In the genomic region with DNA sequence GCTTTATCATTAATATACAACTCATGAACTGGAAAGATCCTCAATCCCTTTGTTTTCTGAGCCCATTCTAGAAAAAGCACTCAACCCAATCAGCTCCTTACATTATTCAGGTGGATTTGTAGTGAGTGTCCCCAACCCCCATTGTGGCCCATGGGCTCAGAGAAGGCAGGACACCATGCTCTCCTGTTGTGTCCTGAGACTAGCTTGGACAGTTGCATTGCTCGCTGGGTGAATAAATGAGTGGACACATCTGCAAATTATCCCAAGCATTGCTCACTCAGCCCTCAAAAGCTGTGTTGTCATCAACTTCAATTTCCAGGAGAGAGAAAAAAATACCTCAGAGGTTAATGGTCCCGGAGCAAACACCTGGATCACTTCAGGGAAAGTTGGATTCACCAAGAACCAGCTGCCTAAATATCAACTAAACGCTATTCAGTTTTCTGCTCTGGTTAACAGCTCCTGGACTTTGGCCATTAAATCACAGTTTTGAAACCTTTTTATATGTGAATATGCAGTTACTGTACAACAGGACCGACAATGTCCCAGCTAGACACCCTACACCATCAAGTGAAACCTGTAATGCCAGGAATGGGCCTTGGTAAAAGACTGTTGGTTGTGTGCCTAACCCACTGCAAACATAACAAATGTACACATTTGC, we compare ENCODE assay signal across 25 mouse cellular contexts.
DNase-seq lines count a peak whose midpoint lies in the region; ATAC-seq and TF ChIP-seq lines count a peak whose summit lies in the region.
"Had no signal": no experiment of that assay in that cellular context is flagged by ENCODE, and none has a peak within 500 bp of the region (broad histone marks: within the 10 kb centered on the region; RNA-seq: fewer than 3 reads in every experiment).

No protein-coding gene starts in this region.

- H3K9ac ChIP-seq in stomach, embryonic 14.5 days (replicated peaks; ENCODE audit: low read depth, low read length): no peak overlapping the region
- H3K9ac ChIP-seq in stomach, postnatal 0 days (ENCODE audit: low read length): no peak overlapping the region
- H3K9ac ChIP-seq in kidney, embryonic 14.5 days (ENCODE audit: low read depth, low read length): no peak overlapping the region
- H3K9ac ChIP-seq: embryonic facial prominence, embryonic 15.5 days; forebrain, embryonic 12.5 days; forebrain, postnatal 0 days; liver, embryonic 12.5 days; liver, postnatal 0 days; midbrain, embryonic 13.5 days; neural tube, embryonic 13.5 days had no signal

- no peaks in the 10 kb centered on the region for H3K4me1 ChIP-seq in stomach, embryonic 14.5 days (ENCODE audit: control insufficient read depth, insufficient read depth, low read length)
- no peaks in the 10 kb centered on the region for H3K4me1 ChIP-seq in stomach, postnatal 0 days (replicated peaks; ENCODE audit: control insufficient read depth, insufficient read depth)
- H3K4me1 ChIP-seq in kidney, embryonic 14.5 days (ENCODE audit: control insufficient read depth, insufficient read depth, low read length): no peaks in the 10 kb centered on the region
- no peaks in the 10 kb centered on the region for H3K4me1 ChIP-seq in limb, embryonic 10.5 days
- H3K4me1 ChIP-seq: embryonic facial prominence, embryonic 10.5 days; embryonic facial prominence, embryonic 15.5 days; liver, embryonic 12.5 days; megakaryocyte, embryonic 14.5 days; neural tube, embryonic 13.5 days had no signal

- no peaks in the 10 kb centered on the region for H3K27me3 ChIP-seq in stomach, embryonic 14.5 days (ENCODE audit: control insufficient read depth, insufficient read depth, low read length)
- no peaks in the 10 kb centered on the region for H3K27me3 ChIP-seq in stomach, postnatal 0 days (ENCODE audit: control insufficient read depth, insufficient read depth, low read length)
- no peaks in the 10 kb centered on the region for H3K27me3 ChIP-seq in kidney, embryonic 14.5 days (ENCODE audit: control insufficient read depth, insufficient read depth, low read length)
- no peaks in the 10 kb centered on the region for H3K27me3 ChIP-seq in limb, embryonic 10.5 days (ENCODE audit: low read depth, poor library complexity, severe bottlenecking)
- H3K27me3 ChIP-seq: embryonic facial prominence, embryonic 15.5 days; forebrain, embryonic 12.5 days; liver, embryonic 12.5 days; megakaryocyte, embryonic 14.5 days; midbrain, embryonic 13.5 days; neural tube, embryonic 13.5 days had no signal

- WGBS in stomach, embryonic 14.5 days: 76% methylated on average over 4 of the region's 4 CpGs
- 79% methylated on average over 4 of the region's 4 CpGs for WGBS in stomach, postnatal 0 days
- WGBS in kidney, embryonic 14.5 days: 69% methylated on average over 4 of the region's 4 CpGs
- 93% methylated on average over 4 of the region's 4 CpGs for WGBS in limb, embryonic 10.5 days

- TF ChIP-seq CTCF in stomach, postnatal 0 days (IDR thresholded peaks at IDR 0.05; ENCODE audit: low read depth): no peak

- 0 out of 2 replicates have a peak, but pooled peaks have one; percentile 18 for ATAC-seq in stomach, embryonic 14.5 days (ENCODE audit: insufficient number of reproducible peaks, insufficient read depth, low FRiP score, low read depth)
- ATAC-seq in stomach, postnatal 0 days (ENCODE audit: low FRiP score, low TSS enrichment): no peak
- peak; percentile 59; the same call in 1 of the 2 replicates for ATAC-seq in kidney, embryonic 14.5 days (ENCODE audit: low FRiP score, low TSS enrichment)
- ATAC-seq: forebrain, postnatal 0 days; hindbrain, embryonic 16.5 days; liver, embryonic 12.5 days; liver, postnatal 0 days; midbrain, embryonic 13.5 days had no signal

- no peak overlapping the region for H3K27ac ChIP-seq in stomach, embryonic 14.5 days (ENCODE audit: low read length)
- H3K27ac ChIP-seq in stomach, postnatal 0 days (replicated peaks): no peak overlapping the region
- H3K27ac ChIP-seq in kidney, embryonic 14.5 days (ENCODE audit: low read depth, low read length): no peak overlapping the region
- no peak overlapping the region for H3K27ac ChIP-seq in limb, embryonic 10.5 days
- H3K27ac ChIP-seq: embryonic facial prominence, embryonic 10.5 days; embryonic facial prominence, embryonic 15.5 days; forebrain, embryonic 12.5 days; left cerebral cortex, adult 2 months; liver, embryonic 12.5 days; midbrain, embryonic 13.5 days; neural tube, embryonic 13.5 days had no signal

- TF ChIP-seq EP300 in stomach, postnatal 0 days (optimal IDR thresholded peaks at IDR 0.05): no peak

- no peaks in the 10 kb centered on the region for H3K9me3 ChIP-seq in stomach, embryonic 14.5 days (ENCODE audit: control insufficient read depth, low read depth, low read length)
- no peaks in the 10 kb centered on the region for H3K9me3 ChIP-seq in stomach, postnatal 0 days (ENCODE audit: control insufficient read depth, low read length)
- H3K9me3 ChIP-seq in kidney, embryonic 14.5 days (ENCODE audit: control insufficient read depth, low read length): no peaks in the 10 kb centered on the region
- H3K9me3 ChIP-seq in limb, embryonic 10.5 days (replicated peaks): no peaks in the 10 kb centered on the region
- H3K9me3 ChIP-seq: embryonic facial prominence, embryonic 10.5 days; embryonic facial prominence, embryonic 15.5 days; forebrain, embryonic 12.5 days; liver, embryonic 12.5 days; midbrain, embryonic 13.5 days; neural tube, embryonic 13.5 days had no signal

- no peak overlapping the region for H3K4me2 ChIP-seq in stomach, embryonic 14.5 days (replicated peaks; ENCODE audit: low read depth, low read length)
- H3K4me2 ChIP-seq in stomach, postnatal 0 days (replicated peaks; ENCODE audit: low read depth): no peak overlapping the region
- H3K4me2 ChIP-seq in kidney, embryonic 14.5 days (replicated peaks; ENCODE audit: low read depth, low read length): no peak overlapping the region
- H3K4me2 ChIP-seq: embryonic facial prominence, embryonic 15.5 days; forebrain, embryonic 12.5 days; liver, embryonic 12.5 days; midbrain, embryonic 13.5 days; neural tube, embryonic 13.5 days had no signal

- no peak overlapping the region for H3K4me3 ChIP-seq in stomach, embryonic 14.5 days (ENCODE audit: low read depth, low read length)
- H3K4me3 ChIP-seq in stomach, postnatal 0 days (ENCODE audit: low read depth, low read length): no peak overlapping the region
- H3K4me3 ChIP-seq in kidney, embryonic 14.5 days (ENCODE audit: low read length): no peak overlapping the region
- no peak overlapping the region for H3K4me3 ChIP-seq in limb, embryonic 10.5 days
- H3K4me3 ChIP-seq: embryonic facial prominence, embryonic 10.5 days; embryonic facial prominence, embryonic 15.5 days; forebrain, embryonic 12.5 days; left cerebral cortex, adult 2 months; liver, embryonic 12.5 days; megakaryocyte, embryonic 14.5 days; midbrain, embryonic 13.5 days; neural tube, embryonic 13.5 days had no signal

- no peaks in the 10 kb centered on the region for H3K36me3 ChIP-seq in stomach, embryonic 14.5 days (ENCODE audit: control insufficient read depth, insufficient read depth, low read length)
- no peaks in the 10 kb centered on the region for H3K36me3 ChIP-seq in stomach, postnatal 0 days (ENCODE audit: control insufficient read depth, insufficient read depth, low read length)
- no peaks in the 10 kb centered on the region for H3K36me3 ChIP-seq in kidney, embryonic 14.5 days (ENCODE audit: control insufficient read depth, insufficient read depth, low read length)
- H3K36me3 ChIP-seq in limb, embryonic 10.5 days: no peaks in the 10 kb centered on the region
- H3K36me3 ChIP-seq: embryonic facial prominence, embryonic 10.5 days; embryonic facial prominence, embryonic 15.5 days; forebrain, embryonic 12.5 days; liver, embryonic 12.5 days; midbrain, embryonic 13.5 days; neural tube, embryonic 13.5 days had no signal

- no peak for DNase-seq in stomach, postnatal 0 days (ENCODE audit: low spot score)
- peak; percentile 42 for DNase-seq in kidney, postnatal 14 days
- no peak for DNase-seq in left cerebral cortex, adult 11 months (ENCODE audit: low spot score)
- no peak for DNase-seq in lung, postnatal 10 days
- no peak for DNase-seq in limb, embryonic 10.5 days (ENCODE audit: low spot score)
- DNase-seq: adrenal gland, postnatal 25 days; cerebellum, adult 11-12 months; cerebellum, postnatal 10 days; forebrain, postnatal 0 days; liver, postnatal 0 days; lung, postnatal 4 days; right cerebral cortex, postnatal 14 days; thymus, adult 18-20 months; thymus, postnatal 25 days had no signal
